ENCODE assay signal across 24 mouse cellular contexts in the genomic region with DNA sequence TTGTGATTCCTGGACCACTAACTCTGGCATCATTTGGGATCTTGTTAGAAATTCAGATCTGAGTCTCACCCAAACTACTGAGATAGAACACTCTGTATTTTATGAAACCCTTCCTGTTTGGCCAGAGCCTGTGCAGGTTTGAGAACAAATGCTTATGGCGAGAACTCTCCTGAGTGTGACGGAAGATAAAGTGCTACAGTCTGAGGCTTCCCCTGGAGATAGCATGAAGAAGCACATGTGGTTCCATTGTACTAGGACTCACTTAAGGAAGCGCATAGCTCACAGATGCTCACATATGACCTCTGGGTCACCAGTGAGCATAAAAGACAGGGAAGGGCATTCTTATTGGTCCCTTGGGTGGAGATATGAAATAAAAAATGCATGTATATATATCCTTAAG. TPM values are rescaled to one million over a fixed set of nuclear protein-coding genes. Genes with fewer than 3 reads are reported as not detected.
A peak's percentile ranks its signal among the peaks of the same experiment; 100 is the strongest.
DNase-seq lines count a peak whose midpoint lies in the region; TF ChIP-seq lines count a peak whose summit lies in the region.
"Had no signal": no experiment of that assay in that cellular context is flagged by ENCODE, and none has a peak within 500 bp of the region (broad histone marks: within the 10 kb centered on the region; RNA-seq: fewer than 3 reads in every experiment).

No protein-coding gene starts in this region.

- peak overlapping the region; percentile 53; the same call in 1 of the 2 replicates for H3K27ac ChIP-seq in layer of hippocampus, adult 2 months
- H3K27ac ChIP-seq in thymus, adult 2 months (ENCODE audit: control insufficient read depth, insufficient read depth, low read length): peak overlapping the region; percentile 97
- H3K27ac ChIP-seq: embryonic facial prominence, embryonic 12.5 days; embryonic facial prominence, embryonic 15.5 days; heart, embryonic 15.5 days; hindbrain, embryonic 12.5 days; hindbrain, embryonic 15.5 days had no signal

- TF ChIP-seq CTCF in layer of hippocampus, adult 2 months (conservative IDR thresholded peaks at IDR 0.05): no peak
- TF ChIP-seq CTCF in thymus, adult 2 months (IDR thresholded peaks at IDR 0.05; ENCODE audit: borderline replicate concordance, control insufficient read depth, extremely low read depth, insufficient read depth, low read length, poor library complexity): no peak

- TF ChIP-seq POLR2A in thymus, adult 2 months (IDR thresholded peaks at IDR 0.05; ENCODE audit: control insufficient read depth, extremely low read depth, insufficient read depth, low read length, poor library complexity): no peak

- H3K4me1 ChIP-seq in thymus, adult 2 months (replicated peaks; ENCODE audit: control insufficient read depth, insufficient read depth, low read length): peaks cover 29% of the 10 kb centered on the region
- H3K4me1 ChIP-seq: heart, embryonic 12.5 days; heart, embryonic 15.5 days had no signal

- DNase-seq in layer of hippocampus, adult 2 months (ENCODE audit: low spot score in 2 of 2): no peak
- no peak for DNase-seq in layer of hippocampus, adult 9-11 months
- DNase-seq in thymus, adult 2 months: peak; percentile 37
- no peak for DNase-seq in thymus, postnatal 14 days
- peak; percentile 46 for DNase-seq in mesoderm, embryonic 11.5 days (ENCODE audit: low read depth, low spot score)
- DNase-seq in thymus, postnatal 36 days: peak; percentile 26 to 37
- no peak for DNase-seq in kidney, adult 9 months
- DNase-seq: adrenal gland, adult 2 months; adrenal gland, postnatal 25 days; cerebellum, adult 11-12 months; cerebellum, adult 8-10 months; cerebellum, postnatal 10 days; cerebellum, postnatal 36 days; gastrocnemius, postnatal 25 days; heart, adult 18-20 months; heart, postnatal 10 days; heart, postnatal 36 days had no signal

- 34% methylated on average over 3 of the region's 3 CpGs for WGBS in thymus, adult 2 months

- H3K27me3 ChIP-seq in thymus, adult 2 months (ENCODE audit: control insufficient read depth, insufficient read depth, low read length): no peaks in the 10 kb centered on the region
- H3K27me3 ChIP-seq: embryonic facial prominence, embryonic 12.5 days; embryonic facial prominence, embryonic 15.5 days; heart, embryonic 12.5 days; heart, embryonic 15.5 days; hindbrain, embryonic 12.5 days; hindbrain, embryonic 15.5 days had no signal

- H3K36me3 ChIP-seq in thymus, adult 2 months (ENCODE audit: control insufficient read depth, insufficient read depth, low read length): peaks cover 10% of the 10 kb centered on the region; the same call in 1 of the 2 replicates
- H3K36me3 ChIP-seq: embryonic facial prominence, embryonic 12.5 days; embryonic facial prominence, embryonic 15.5 days; heart, embryonic 12.5 days; heart, embryonic 15.5 days; hindbrain, embryonic 12.5 days; hindbrain, embryonic 15.5 days had no signal

- H3K4me3 ChIP-seq in layer of hippocampus, adult 2 months: no peak overlapping the region
- H3K4me3 ChIP-seq in thymus, adult 2 months (ENCODE audit: control insufficient read depth, insufficient read depth, low read length): no peak overlapping the region
- H3K4me3 ChIP-seq: embryonic facial prominence, embryonic 12.5 days; embryonic facial prominence, embryonic 15.5 days; heart, embryonic 12.5 days; heart, embryonic 15.5 days; hindbrain, embryonic 12.5 days; hindbrain, embryonic 15.5 days had no signal

RNA-seq across cellular contexts. Expression of a gene that starts 17.5 kb away (rescaled TPM):
- 100 to 1,000 TPM; 242 to 245 TPM for total RNA-seq in layer of hippocampus, adult 2 months (2021)
- polyA plus RNA-seq in thymus, adult 2 months (2012; rRNA removed): 578 and 597 TPM in 2 replicates
- total RNA-seq: adrenal gland, postnatal 25 days had no signal
- polyA plus RNA-seq: gonadal fat pad, adult 2 months had no signal

Comparison
In these comparisons a context has a peak if more than half of its experiments do, and no peak if none do; other contexts are left out.
1. DNase-seq: peak in thymus, adult 2 months (single experiment), mesoderm, embryonic 11.5 days (single experiment) and thymus, postnatal 36 days (2 of 2); none in layer of hippocampus, adult 2 months (0 of 2), layer of hippocampus, adult 9-11 months (single experiment), thymus, postnatal 14 days (single experiment) and kidney, adult 9 months (single experiment).